Mouse (Mus musculus) limb, embryonic 11.5 days (tissue): Measurements from ENCODE around the gene Gpr63. TPM values are rescaled to one million over a fixed set of nuclear protein-coding genes. Genes with fewer than 3 reads are reported as not detected.
"Not testable (repeated sequence)": the region's sequence is repeated elsewhere in the genome, so short reads cannot be mapped to it uniquely, and the experiment has no call there.

Source experiments
- ATAC-seq: fragments of 200-750 bp; cut with Nextera tagmentation; 2 replicates; pipeline ENCODE4 v1.8.0; 2017; ENCODE audit warnings: low read depth; ENCODE audit not compliant: insufficient number of reproducible peaks, low FRiP score, low TSS enrichment
- DNase-seq: peaks from one replicate; pipeline ENCODE4 v3.0.0-alpha.2; 2015; ENCODE audit warnings: low spot score
- H3K27ac ChIP-seq: fragments of 300-500 bp; sonication (generic); replicated peaks from 2 replicates; pipeline ENCODE4 v1.5.1; 2014; ENCODE audit warnings: low read depth, mild to moderate bottlenecking, low read length
- H3K27me3 ChIP-seq: fragments of 300-500 bp; sonication (generic); 2 replicates; pipeline ENCODE4 v1.6.1; 2014; ENCODE audit warnings: mild to moderate bottlenecking, low read length, mixed read lengths; ENCODE audit not compliant: control insufficient read depth, insufficient read depth
- H3K36me3 ChIP-seq: fragments of 300-500 bp; sonication (generic); 2 replicates; pipeline ENCODE4 v1.6.1; 2014; ENCODE audit warnings: mild to moderate bottlenecking, low read length, moderate library complexity, mixed read lengths; ENCODE audit not compliant: control insufficient read depth, insufficient read depth
- H3K4me1 ChIP-seq: fragments of 300-500 bp; sonication (generic); 2 replicates; pipeline ENCODE4 v1.6.1; 2014; ENCODE audit warnings: low read length, mixed read lengths; ENCODE audit not compliant: control insufficient read depth, insufficient read depth
- H3K4me2 ChIP-seq: fragments of 300-500 bp; sonication (generic); 2 replicates; pipeline ENCODE4 v1.6.1; 2014; ENCODE audit warnings: low read depth, mild to moderate bottlenecking, moderate library complexity; ENCODE audit not compliant: severe bottlenecking
- H3K4me3 ChIP-seq: fragments of 300-500 bp; sonication (generic); 2 replicates; pipeline ENCODE4 v1.5.1; 2014; ENCODE audit warnings: low read depth, low read length
- H3K9ac ChIP-seq: fragments of 300-500 bp; sonication (generic); 2 replicates; pipeline ENCODE4 v1.6.1; 2014; ENCODE audit warnings: mild to moderate bottlenecking, low read length
- H3K9me3 ChIP-seq: fragments of 300-500 bp; sonication (generic); 2 replicates; pipeline ENCODE4 v1.6.1; 2016; ENCODE audit warnings: low read length; ENCODE audit not compliant: control insufficient read depth
- WGBS: fragments of 180-500 bp; shearing (Covaris S2); extraction: QIAGEN DNeasy Blood & Tissue Kit; methylation state at CpG from one replicate; pipeline ENCODE4 v1.1.7; 2014; 5-methylcytosine and 5-hydroxymethylcytosine counted together
- polyA plus RNA-seq: library from polyadenylated mRNA; unstranded; fragments of >200 nt; fragmentation: Nextera tagmentation; extraction: Ambion mirVana; gene quantifications from 2 replicates; pipeline ENCODE4 v1.2.1, GENCODE M21; 2014

The Gpr63 gene
- polyA plus RNA-seq, 1 experiment from 2014 or later = 2.9 TPM

DNA sequence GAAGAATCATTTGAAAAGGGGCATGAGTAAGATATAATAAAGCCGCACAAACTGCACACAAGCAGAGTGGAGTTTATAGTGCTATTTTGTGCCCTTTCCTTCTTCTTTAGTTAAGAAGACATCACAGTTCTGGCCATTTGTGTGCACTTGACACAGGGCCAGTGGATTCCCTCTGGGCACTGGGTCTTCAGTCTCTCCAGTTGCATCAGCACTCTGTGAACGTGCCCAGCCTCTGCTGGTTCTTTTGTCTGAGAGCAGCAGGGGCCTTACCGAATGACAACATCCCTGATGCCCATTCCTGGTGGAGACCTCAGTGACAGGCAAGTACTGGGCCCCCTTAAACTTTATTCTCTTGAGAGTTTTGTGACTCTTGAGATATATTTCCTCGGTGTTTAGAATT lies 12.4 kb downstream of the Gpr63 start:
- no peaks in the 10 kb centered on the region for H3K4me1 ChIP-seq
- no peaks in the 10 kb centered on the region for H3K9me3 ChIP-seq
- H3K9ac ChIP-seq = no peak overlapping the region
- ATAC-seq (no peak), DNase-seq (no peak)
- WGBS = 58% methylated on average over 4 of the region's 4 CpGs
- no peak overlapping the region for H3K4me3 ChIP-seq
- H3K36me3 ChIP-seq = no peaks in the 10 kb centered on the region
- no peaks in the 10 kb centered on the region for H3K27me3 ChIP-seq
- H3K4me2 ChIP-seq = no peak overlapping the region
- no peak overlapping the region for H3K27ac ChIP-seq

DNA sequence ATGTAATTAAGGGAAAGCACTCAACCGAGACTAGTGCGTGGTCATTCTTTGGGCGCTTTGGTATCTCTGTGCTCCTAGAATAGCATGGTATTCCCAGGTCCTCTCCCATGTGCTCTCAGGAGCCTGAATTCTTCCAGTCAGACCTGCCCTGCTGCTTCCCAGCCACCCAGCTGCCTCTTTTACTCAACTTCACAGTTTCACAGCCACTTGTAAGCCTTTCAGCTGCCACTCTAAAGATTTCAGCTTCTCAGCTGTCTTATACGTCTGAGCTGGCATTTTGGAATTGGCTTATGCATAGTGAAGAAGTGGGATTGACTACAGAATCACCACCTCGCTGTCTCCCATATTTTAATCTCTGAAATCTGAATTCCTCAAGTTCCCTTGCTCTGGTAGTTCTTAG lies 19.4 kb downstream of the Gpr63 start:
- ATAC-seq (no peak), DNase-seq (no peak)
- Histone ChIP-seq H3K4me3 (no peak overlapping the region), H3K27me3 (no peaks in the 10 kb centered on the region), H3K27ac (no peak overlapping the region), H3K4me2 (no peak overlapping the region), H3K9ac (no peak overlapping the region), H3K9me3 (no peaks in the 10 kb centered on the region), H3K4me1 (no peaks in the 10 kb centered on the region), H3K36me3 (no peaks in the 10 kb centered on the region)
- 90% methylated on average over 5 of the region's 5 CpGs for WGBS

DNA sequence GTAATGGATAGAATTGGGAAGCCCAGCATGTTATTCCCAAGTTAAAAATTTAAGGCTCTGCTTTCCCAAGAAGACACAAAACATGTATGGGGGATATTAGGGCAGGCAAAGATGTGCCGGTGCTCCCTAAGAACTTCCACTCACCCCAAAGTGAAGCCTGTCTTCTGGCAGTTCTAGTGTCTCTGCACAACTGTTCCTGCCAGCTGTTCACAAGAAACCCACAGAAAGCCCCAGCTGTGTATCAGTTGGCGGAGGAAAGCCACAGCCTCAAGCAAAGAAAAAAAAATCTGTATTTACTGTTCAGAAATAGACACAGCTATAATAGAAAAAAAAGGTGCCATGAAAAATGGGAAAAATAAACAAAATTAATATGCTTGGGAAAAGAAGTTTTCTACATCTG lies 25.3 kb downstream of the Gpr63 start:
- Histone ChIP-seq H3K4me2 (no peak overlapping the region), H3K27ac (no peak overlapping the region), H3K9ac (no peak overlapping the region), H3K36me3 (no peaks in the 10 kb centered on the region), H3K4me1 (no peaks in the 10 kb centered on the region), H3K27me3 (no peaks in the 10 kb centered on the region), H3K4me3 (no peak overlapping the region), H3K9me3 (no peaks in the 10 kb centered on the region)
- DNase-seq = no peak
- no peak for ATAC-seq
- 88% methylated on average over 2 of the region's 2 CpGs for WGBS

DNA sequence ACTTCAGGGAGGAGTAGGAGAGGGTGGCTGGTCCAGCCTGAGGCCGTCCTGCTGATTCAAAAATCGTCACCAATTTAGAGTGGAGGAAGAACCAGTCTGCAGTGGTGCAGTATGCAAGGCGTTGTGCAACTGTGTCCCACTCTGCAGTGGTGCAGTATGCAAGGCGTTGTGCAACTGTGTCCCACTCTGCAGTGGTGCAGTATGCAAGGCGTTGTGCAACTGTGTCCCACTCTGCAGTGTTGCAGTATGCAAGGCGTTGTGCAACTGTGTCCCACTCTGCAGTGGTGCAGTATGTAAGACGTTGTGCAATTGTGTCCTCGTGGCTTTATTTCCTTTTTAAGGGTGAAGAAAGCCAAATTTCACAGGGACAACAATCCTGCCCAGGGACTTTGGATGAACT lies 43.1 kb downstream of the Gpr63 start:
- not testable (repeated sequence) for H3K27ac ChIP-seq, H3K9me3 ChIP-seq, ATAC-seq, H3K27me3 ChIP-seq, H3K4me1 ChIP-seq, H3K4me2 ChIP-seq, H3K36me3 ChIP-seq, H3K4me3 ChIP-seq, DNase-seq, H3K9ac ChIP-seq
- WGBS = 91% methylated on average over 8 of the region's 8 CpGs

DNA sequence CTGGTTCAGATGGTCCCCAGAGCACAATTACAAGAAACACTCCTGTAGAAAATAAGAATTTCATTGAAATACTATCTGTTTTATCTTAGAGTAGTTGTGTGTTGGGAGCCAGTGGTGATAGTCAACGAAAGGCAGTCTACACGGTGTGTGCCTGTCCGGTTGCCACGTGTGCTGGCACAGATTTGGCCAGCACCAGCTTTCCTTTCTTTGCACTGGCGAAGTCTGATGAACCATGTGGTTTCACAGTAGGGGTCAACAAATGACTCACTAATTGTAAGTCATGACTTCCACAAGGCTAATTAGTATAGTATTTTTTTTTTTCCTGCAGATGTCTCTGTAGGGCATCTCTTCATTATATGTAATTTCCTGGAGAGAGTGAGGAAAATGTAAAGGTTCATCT lies 45.6 kb downstream of the Gpr63 start:
- no peaks in the 10 kb centered on the region for H3K27me3 ChIP-seq
- no peak overlapping the region for H3K4me2 ChIP-seq
- WGBS = 50% methylated on average over 5 of the region's 5 CpGs
- no peak overlapping the region for H3K4me3 ChIP-seq
- no peaks in the 10 kb centered on the region for H3K4me1 ChIP-seq
- no peaks in the 10 kb centered on the region; the same call in 1 of the 2 replicates for H3K36me3 ChIP-seq
- DNase-seq = no peak
- no peak overlapping the region for H3K27ac ChIP-seq
- H3K9me3 ChIP-seq = no peaks in the 10 kb centered on the region
- no peak overlapping the region for H3K9ac ChIP-seq
- ATAC-seq = no peak

DNA sequence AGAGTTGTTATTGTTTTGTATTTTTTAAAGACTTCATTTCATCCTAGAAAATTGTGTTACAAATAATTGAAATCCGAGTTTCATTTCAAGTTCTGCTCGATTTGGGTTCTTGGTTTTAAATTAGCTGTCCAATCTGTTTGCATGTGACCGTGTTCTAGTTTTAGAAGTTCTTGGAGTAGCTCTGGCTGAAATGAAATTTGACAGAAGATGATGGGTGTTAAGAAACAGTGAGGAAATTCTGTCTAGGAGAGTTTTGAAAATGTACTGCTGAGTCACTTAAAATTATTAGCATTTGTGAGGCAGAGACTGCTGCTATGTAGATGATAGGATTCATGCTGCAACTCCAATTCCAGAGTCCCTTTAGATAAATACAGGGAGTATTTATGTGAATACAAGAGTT lies 46.5 kb downstream of the Gpr63 start:
- no peak overlapping the region for H3K4me3 ChIP-seq
- H3K36me3 ChIP-seq = no peaks in the 10 kb centered on the region; the same call in 1 of the 2 replicates
- H3K27me3 ChIP-seq = no peaks in the 10 kb centered on the region
- no peak overlapping the region for H3K4me2 ChIP-seq
- WGBS = 91% methylated on average over 3 of the region's 3 CpGs
- no peak for ATAC-seq
- H3K9me3 ChIP-seq = no peaks in the 10 kb centered on the region
- DNase-seq = no peak
- H3K4me1 ChIP-seq = no peaks in the 10 kb centered on the region
- H3K27ac ChIP-seq = no peak overlapping the region
- H3K9ac ChIP-seq = no peak overlapping the region

DNA sequence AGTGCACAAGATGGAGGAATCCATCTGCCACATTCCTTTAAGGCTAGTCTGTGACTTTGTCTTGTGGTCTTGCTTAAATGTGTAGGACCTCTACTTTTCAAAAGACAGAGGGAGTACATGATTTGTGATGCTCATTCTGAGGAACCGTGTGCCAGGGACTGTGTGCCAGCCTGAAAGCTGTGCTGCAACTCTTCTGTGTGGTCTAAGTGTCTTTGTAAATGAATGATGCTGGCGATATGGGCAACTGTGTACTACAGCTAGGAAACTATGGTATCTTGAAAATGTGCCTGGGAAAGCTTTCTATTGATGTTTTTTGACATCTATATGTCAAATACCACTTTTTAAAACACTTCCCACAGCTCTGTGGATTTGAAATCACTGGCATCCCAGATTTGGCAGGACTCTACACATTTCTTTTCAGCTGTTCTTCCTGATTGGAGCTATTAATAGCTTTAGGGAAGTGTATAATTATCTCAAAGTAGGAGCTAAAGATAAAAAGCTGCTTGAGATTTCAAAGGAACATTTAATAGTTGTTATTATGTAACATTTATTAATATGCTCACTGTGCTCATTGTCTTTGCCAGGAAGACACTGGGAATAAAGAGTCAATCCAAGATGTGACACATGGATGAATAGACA lies 48.9 kb downstream of the Gpr63 start:
- Histone ChIP-seq H3K27ac (no peak overlapping the region), H3K36me3 (no peaks in the 10 kb centered on the region), H3K27me3 (no peaks in the 10 kb centered on the region), H3K4me1 (no peaks in the 10 kb centered on the region), H3K9ac (no peak overlapping the region), H3K4me2 (no peak overlapping the region), H3K4me3 (no peak overlapping the region), H3K9me3 (no peaks in the 10 kb centered on the region)
- WGBS = 84% methylated on average over 2 of the region's 2 CpGs
- ATAC-seq = no peak
- no peak for DNase-seq

DNA sequence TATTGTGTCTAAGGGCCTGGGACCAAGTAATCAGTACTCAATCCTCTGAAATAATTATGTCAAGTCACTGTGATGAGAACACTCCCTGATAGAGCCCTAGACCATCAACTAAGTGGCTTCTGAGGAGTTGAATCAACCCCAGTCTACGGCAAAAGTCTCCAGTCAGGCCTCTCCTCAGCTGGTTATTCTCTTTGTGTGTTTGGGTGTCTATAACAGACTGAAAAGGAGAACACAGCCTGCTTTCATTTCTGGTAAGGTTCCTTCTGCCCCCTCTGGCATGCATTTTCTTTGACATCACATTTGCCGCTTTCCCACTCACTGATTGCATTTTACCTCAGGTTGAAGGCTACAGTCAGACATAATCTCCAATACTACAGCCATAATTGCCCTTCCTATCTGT lies 62.0 kb downstream of the Gpr63 start:
- H3K4me2 ChIP-seq = no peak overlapping the region
- no peaks in the 10 kb centered on the region for H3K36me3 ChIP-seq
- no peaks in the 10 kb centered on the region for H3K9me3 ChIP-seq
- H3K9ac ChIP-seq = no peak overlapping the region
- H3K4me3 ChIP-seq = no peak overlapping the region
- no peak overlapping the region for H3K27ac ChIP-seq
- no peaks in the 10 kb centered on the region for H3K27me3 ChIP-seq
- DNase-seq (no peak), ATAC-seq (no peak)
- WGBS = 90% methylated on average over 2 of the region's 2 CpGs
- no peaks in the 10 kb centered on the region for H3K4me1 ChIP-seq

DNA sequence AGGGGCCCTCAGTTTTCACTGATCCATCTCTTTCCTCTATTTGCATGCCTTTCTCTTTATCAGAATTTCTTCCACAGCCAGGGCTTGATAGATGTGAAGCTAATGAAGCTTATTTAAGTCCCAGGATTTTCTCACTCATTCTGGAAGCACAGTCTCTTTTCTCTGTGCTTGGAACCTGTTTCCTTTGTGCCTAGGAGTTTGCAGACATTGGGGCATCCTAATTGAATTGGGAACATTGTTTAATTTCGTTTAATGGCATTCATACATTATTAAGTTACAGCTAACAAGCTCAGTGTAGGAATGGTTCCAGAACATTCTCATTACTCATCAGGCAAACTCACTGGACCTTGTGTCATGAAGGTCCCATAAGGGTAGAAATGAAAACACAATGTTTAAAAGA lies 62.5 kb downstream of the Gpr63 start:
- Histone ChIP-seq H3K4me3 (no peak overlapping the region), H3K27me3 (no peaks in the 10 kb centered on the region), H3K36me3 (no peaks in the 10 kb centered on the region), H3K4me1 (no peaks in the 10 kb centered on the region), H3K9me3 (no peaks in the 10 kb centered on the region), H3K4me2 (no peak overlapping the region), H3K9ac (no peak overlapping the region), H3K27ac (no peak overlapping the region)
- DNase-seq = no peak
- ATAC-seq = no peak
- WGBS = 81% methylated on average over 1 of the region's 1 CpGs
